Mouse (Mus musculus): ENCODE data around the gene Gm525. TPM values are rescaled to one million over a fixed set of nuclear protein-coding genes. Genes with fewer than 3 reads are reported as not detected.
"Not testable (repeated sequence)": the region's sequence is repeated elsewhere in the genome, so short reads cannot be mapped to it uniquely, and the experiment has no call there.

Gm525 gene
- polyA plus RNA-seq, 1 experiment: 0.76 TPM

DNA sequence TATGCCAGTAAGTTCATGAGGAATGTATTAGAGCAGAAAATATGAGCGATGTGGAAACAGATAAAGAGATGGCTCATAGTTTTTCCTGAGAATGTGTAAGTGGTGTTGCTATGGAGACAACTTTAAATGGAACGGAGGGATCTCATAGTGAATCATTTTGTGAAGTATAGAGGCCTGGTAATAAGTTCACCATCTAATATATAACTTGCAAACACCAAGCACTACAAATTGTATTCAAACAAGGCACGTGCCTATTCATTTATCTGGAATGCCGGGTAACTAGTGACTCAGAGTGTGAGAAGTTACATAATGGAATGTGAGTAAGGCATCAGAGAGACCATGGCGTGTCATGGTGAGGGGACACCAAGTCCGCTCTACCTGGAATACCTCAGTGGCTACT is 35.1 kb upstream of the Gm525 start:
- 82% methylated on average over 6 of the region's 6 CpGs for WGBS
- no peak for DNase-seq
- no peak for TF ChIP-seq POLR2A (IDR thresholded peaks at IDR 0.05; ENCODE audit: borderline replicate concordance, extremely low read depth, low read depth, low read length)
- no peak for TF ChIP-seq CTCF (IDR thresholded peaks at IDR 0.05; ENCODE audit: insufficient read depth, low read length)
- Histone ChIP-seq H3K4me1 (ENCODE audit: control insufficient read depth, insufficient read depth, low read length) (no peaks in the 10 kb centered on the region), H3K4me3 (replicated peaks; ENCODE audit: extremely low read depth, low read depth, low read length) (no peak overlapping the region)

DNA sequence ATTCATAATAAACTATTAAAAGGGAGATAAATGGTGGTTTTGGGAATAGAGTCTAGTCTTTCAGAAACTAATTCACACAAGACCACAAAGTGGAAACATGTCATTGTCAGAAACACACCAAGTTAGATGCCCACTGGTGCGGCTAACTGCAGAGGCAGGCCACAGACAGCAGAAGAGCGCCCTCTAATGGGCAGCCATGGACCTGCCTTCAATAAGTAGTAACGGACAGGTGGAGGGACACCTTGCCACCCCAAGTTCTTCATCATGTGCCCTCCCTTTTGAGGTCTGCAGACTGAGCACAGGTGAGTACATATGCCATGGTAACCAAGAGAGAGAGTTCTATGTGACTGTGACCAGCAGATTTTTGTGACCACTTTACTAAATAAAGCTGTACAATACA is 34.3 kb upstream of the Gm525 start:
- 8% methylated on average over 3 of the region's 3 CpGs for WGBS
- TF ChIP-seq CTCF (IDR thresholded peaks at IDR 0.05; ENCODE audit: insufficient read depth, low read length): peak; percentile 95
- TF ChIP-seq POLR2A (IDR thresholded peaks at IDR 0.05; ENCODE audit: borderline replicate concordance, extremely low read depth, low read depth, low read length): no peak

DNA sequence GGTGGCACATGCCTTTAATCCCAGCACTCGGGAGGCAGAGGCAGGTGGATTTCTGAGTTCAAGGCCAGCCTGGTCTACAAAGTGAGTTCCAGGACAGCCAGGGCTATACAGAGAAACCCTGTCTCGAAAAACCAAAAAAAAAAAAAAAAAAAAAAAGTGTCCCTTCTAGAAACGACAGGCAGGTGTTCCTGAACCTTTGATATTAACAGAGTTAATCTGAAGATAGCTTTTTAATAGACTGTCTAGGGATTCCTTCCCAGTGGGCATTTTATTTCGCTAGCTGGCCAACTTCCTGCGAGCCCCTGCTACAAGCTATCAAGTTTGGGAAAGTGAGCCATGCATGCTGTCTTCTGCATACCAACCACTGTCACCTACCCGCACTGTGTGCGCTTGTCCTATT is 32.6 kb upstream of the Gm525 start:
- WGBS: 89% methylated on average over 6 of the region's 7 CpGs
- not testable (repeated sequence) for DNase-seq; H3K4me3 ChIP-seq (replicated peaks; ENCODE audit: extremely low read depth, low read depth, low read length); H3K4me1 ChIP-seq (ENCODE audit: control insufficient read depth, insufficient read depth, low read length)

More for the DNA sequence above, 34.3 kb upstream of the Gm525 start:
- no peak overlapping the region for H3K4me3 ChIP-seq (replicated peaks; ENCODE audit: extremely low read depth, low read depth, low read length)
- peak; percentile 68 for DNase-seq
- H3K4me1 ChIP-seq (ENCODE audit: control insufficient read depth, insufficient read depth, low read length): no peaks in the 10 kb centered on the region

DNA sequence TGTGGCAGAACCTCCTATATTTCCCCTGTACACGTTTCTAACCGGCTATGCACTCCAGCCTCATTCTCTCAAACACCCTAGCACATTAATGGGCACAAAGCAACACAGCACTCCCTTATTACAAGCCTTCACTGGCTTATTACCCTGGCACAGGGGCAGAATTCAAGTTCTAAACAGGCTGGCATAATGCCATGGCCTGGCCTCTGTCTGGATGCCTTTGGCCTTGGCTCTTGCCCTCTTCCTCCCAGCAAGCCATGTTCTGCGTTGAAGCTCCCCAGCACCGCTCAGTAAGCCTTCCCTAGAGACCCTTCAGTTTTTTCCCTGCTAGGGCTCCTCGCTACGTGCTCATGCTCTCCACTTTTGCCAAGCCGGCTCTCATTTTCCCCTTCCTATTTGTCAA is 30.6 kb upstream of the Gm525 start:
- H3K4me3 ChIP-seq (replicated peaks; ENCODE audit: extremely low read depth, low read depth, low read length): no peak overlapping the region
- no peak for DNase-seq
- no peaks in the 10 kb centered on the region for H3K4me1 ChIP-seq (ENCODE audit: control insufficient read depth, insufficient read depth, low read length)
- TF ChIP-seq POLR2A (IDR thresholded peaks at IDR 0.05; ENCODE audit: borderline replicate concordance, extremely low read depth, low read depth, low read length) (no peak), CTCF (IDR thresholded peaks at IDR 0.05; ENCODE audit: insufficient read depth, low read length) (no peak)
- 82% methylated on average over 7 of the region's 7 CpGs for WGBS

DNA sequence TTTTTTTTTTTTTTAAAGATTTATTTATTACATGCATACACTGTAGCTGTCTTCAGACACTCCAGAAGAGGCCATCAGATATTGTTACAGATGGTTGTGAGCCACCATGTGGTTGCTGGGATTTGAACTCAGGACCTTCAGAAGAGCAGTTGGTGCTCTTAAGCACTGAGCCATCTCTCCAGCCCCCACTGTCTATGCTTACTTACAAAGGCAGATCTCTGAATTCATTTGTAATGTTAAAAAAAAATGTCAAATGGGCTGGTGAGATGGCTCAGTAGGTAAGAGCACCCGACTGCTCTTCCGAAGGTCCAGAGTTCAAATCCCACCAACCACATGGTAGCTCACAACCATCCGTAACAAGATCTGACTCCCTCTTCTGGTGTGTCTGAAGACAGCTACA is 28.1 kb upstream of the Gm525 start:
- 97% methylated on average over 3 of the region's 3 CpGs for WGBS
- not testable (repeated sequence) for H3K4me3 ChIP-seq (replicated peaks; ENCODE audit: extremely low read depth, low read depth, low read length); DNase-seq; H3K4me1 ChIP-seq (ENCODE audit: control insufficient read depth, insufficient read depth, low read length)

DNA sequence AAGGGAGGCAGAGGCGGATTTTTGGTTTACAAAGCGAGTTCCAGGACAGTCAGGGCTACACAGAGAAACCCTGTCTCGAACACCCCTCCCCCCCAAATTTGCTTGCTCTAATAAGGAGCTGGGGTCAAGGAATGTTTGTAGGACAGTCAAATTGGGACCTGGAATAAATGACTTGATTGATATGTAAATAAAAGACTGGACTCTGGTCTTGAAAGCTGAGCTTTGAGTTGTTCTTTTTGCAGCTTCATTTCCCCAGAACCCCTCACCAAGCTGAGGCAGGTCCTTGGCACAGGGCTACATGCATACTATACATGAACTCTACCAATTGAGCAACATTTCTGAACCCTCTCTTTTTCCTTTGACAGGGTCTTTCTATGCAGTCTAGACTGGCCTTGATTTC is 27.6 kb upstream of the Gm525 start:
- WGBS: 96% methylated on average over 3 of the region's 3 CpGs
- TF ChIP-seq CTCF (IDR thresholded peaks at IDR 0.05; ENCODE audit: insufficient read depth, low read length) (no peak), POLR2A (IDR thresholded peaks at IDR 0.05; ENCODE audit: borderline replicate concordance, extremely low read depth, low read depth, low read length) (no peak)
- H3K4me3 ChIP-seq (replicated peaks; ENCODE audit: extremely low read depth, low read depth, low read length): no peak overlapping the region
- no peak for DNase-seq
- no peaks in the 10 kb centered on the region for H3K4me1 ChIP-seq (ENCODE audit: control insufficient read depth, insufficient read depth, low read length)

DNA sequence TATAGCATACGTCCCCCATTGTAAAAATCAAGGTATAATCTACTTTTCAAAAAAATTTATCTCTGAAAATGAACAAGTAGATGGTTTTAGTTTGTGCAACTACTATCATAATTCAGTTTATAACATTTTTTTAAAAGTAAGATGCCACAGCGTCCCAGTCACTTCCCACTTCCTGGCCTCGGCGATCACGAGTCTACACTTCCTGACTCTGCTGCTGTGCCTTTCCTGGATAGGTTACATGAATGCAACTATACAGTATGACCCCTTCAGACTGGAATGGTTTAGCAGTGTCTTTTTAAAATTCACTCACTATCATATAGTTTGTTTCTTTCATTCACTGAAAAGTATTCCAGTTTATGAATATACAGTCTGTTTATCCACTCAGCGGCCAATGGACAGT is 21.9 kb upstream of the Gm525 start:
- no peak for DNase-seq
- Histone ChIP-seq H3K4me3 (replicated peaks; ENCODE audit: extremely low read depth, low read depth, low read length) (no peak overlapping the region), H3K4me1 (ENCODE audit: control insufficient read depth, insufficient read depth, low read length) (no peaks in the 10 kb centered on the region)
- WGBS: 57% methylated on average over 6 of the region's 6 CpGs
- no peak for TF ChIP-seq CTCF (IDR thresholded peaks at IDR 0.05; ENCODE audit: insufficient read depth, low read length)
- TF ChIP-seq POLR2A (IDR thresholded peaks at IDR 0.05; ENCODE audit: borderline replicate concordance, extremely low read depth, low read depth, low read length): no peak

DNA sequence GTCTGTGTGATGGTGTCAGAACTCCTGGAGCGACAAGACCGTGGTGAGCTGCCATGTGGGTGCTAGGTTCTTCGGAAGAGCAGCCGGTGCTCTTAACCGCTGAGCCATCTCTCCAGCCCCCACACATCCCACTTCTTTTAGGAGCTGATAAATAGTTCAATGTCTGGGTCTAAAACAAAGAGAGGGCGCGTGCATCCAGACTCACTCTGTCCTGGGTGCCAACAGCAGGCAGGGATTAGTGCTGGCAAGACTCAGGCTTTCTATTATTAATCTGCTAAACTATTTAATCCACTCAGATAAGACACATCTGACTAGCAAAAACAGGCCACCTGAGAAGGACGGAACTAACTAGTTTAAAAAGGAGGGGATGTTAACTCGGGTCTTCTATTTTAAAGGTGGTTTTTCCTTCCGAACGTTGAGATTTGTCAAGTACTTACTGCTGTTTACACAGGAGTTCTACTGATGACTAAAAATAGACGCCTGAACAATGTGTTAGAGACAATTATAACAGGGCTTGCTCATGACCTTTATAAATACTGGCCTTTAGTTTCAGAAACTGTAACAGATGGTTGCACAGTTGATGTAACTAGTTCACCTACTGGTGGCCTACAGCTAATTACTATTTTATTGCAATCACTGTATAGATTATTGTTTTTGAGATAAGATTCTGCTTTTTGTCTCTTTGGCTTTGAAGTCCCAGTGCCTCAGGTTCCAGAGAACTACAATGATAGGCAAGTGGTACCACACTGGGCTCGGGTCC is 17.5 kb upstream of the Gm525 start:
- H3K4me3 ChIP-seq (replicated peaks; ENCODE audit: extremely low read depth, low read depth, low read length): no peak overlapping the region
- TF ChIP-seq POLR2A (IDR thresholded peaks at IDR 0.05; ENCODE audit: borderline replicate concordance, extremely low read depth, low read depth, low read length): no peak
- no peak for TF ChIP-seq CTCF (IDR thresholded peaks at IDR 0.05; ENCODE audit: insufficient read depth, low read length)
- no peak for DNase-seq
- peaks cover 3% of the 10 kb centered on the region; the same call in 1 of the 2 replicates for H3K4me1 ChIP-seq (ENCODE audit: control insufficient read depth, insufficient read depth, low read length)
- 40% methylated on average over 13 of the region's 13 CpGs for WGBS

DNA sequence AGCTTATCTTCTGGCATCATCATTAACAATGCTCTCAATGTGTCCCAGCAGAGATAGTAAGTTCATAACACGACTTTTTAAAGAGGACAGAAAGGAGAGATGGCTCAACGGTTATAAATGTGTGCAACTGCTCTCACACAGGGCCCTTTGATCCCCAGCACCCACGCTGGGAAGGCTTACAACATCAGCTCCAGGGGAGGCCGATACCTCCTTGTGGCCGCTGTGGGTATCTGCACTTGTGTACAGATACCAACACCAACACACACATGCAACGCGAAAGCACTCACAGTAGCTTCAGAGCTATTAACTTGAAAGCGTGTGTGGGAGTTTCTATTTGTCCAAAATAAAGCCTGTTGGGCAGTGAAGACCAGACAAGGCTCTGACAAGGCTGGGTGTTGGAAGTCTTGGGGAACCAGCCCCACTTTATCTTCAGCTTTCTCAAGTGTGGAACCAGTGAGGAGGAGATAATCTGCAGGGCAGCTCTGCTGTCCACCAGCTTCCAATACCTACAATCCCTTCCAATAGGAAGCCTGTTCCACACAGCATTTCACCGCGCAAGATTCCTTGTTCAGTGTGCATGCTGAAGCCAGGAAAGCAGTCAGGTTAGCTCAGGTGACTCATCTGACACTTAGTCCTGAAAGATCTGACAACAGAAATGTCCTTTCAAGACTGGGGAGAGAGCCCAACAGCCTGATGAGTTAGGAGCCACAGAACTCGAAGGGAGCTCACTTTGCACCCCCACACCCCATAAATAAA is 14.9 kb upstream of the Gm525 start:
- WGBS: 52% methylated on average over 11 of the region's 11 CpGs
- peaks cover 3% of the 10 kb centered on the region; the same call in 1 of the 2 replicates for H3K4me1 ChIP-seq (ENCODE audit: control insufficient read depth, insufficient read depth, low read length)
- no peak overlapping the region for H3K4me3 ChIP-seq (replicated peaks; ENCODE audit: extremely low read depth, low read depth, low read length)
- TF ChIP-seq CTCF (IDR thresholded peaks at IDR 0.05; ENCODE audit: insufficient read depth, low read length) (peak; percentile 51), POLR2A (IDR thresholded peaks at IDR 0.05; ENCODE audit: borderline replicate concordance, extremely low read depth, low read depth, low read length) (no peak)
- no peak for DNase-seq

DNA sequence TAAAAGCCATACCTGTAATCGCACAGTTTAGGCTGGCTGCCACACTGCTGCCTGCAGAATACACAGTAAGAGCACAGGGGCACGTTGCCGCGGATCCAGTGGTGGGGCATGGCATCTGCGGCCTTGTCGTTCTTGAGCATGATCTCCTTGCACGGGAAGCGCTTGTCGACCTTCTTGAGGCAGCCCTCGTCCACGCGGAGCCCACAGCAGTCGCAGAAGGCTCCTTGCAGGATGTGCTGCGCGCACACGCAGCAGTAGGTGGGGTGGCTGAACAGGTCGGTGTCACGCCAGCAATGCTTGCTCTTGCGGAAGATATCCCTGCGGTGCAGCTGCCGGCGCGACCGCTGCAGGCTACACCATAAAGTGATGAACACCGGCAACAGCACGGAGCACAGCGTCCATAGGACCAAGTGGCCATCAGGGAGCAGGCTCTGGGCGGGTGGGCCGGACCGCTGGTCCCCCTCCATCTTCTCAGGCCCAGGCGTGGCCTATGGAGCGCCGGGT is 13.7 kb upstream of the Gm525 start:
- under 1% methylated on average over 33 of the region's 33 CpGs for WGBS
- H3K4me3 ChIP-seq (replicated peaks; ENCODE audit: extremely low read depth, low read depth, low read length): peak overlapping the region; percentile 64
- no peak for DNase-seq
- no peak for TF ChIP-seq CTCF (IDR thresholded peaks at IDR 0.05; ENCODE audit: insufficient read depth, low read length)
- no peak for TF ChIP-seq POLR2A (IDR thresholded peaks at IDR 0.05; ENCODE audit: borderline replicate concordance, extremely low read depth, low read depth, low read length)
- H3K4me1 ChIP-seq (ENCODE audit: control insufficient read depth, insufficient read depth, low read length): peaks cover 3% of the 10 kb centered on the region; the same call in 1 of the 2 replicates
